Mouse (Mus musculus): ENCODE measurements around the gene Igfals.

DNA sequence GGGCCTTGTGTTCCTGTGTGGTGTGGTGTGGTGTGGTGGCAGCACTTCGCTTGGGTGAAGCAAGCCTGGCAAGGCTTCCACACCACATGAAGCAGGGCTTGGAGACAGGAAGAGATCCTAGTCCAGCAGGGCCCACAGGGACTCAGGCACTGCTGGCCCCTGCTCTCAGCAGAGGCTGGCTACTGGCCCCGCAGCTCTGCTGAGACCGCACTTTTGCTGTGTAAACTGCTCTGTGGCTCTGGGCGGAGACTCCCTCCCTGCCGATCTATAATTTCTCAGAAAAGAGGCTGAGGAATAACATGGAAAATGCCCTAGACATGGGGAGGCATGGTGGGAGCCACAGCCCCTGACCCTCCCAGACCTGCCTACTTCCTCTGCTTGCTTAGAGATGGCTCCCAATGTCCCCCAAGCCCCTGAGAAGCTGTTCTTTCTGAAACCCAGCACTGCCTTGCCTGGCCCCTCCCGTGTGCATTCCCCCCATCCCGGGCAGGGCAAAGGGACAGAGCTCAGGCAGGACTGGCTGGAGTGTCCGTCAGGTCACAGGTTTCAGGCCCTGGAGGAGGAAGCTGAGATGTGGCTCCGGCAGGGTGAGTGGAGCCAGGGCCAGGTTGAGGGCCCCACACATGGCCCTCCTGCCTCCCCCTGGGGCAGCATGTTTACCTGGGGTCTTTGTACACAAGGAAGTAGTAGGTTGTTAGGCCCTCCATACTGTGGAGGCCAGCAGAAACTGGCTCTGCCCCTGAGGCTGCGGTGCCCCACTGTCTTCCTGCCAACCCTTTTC is 11.7 kb downstream of the Igfals start:
- TF ChIP-seq CTCF (IDR thresholded peaks at IDR 0.05; ENCODE audit: low read depth), result no peak
- TF ChIP-seq EP300 (IDR thresholded peaks at IDR 0.05; ENCODE audit: low read depth), result no peak
